9 mouse cellular contexts compared by ENCODE assay signal in genomic region chr15:99909339-99909996, GRCm38 (mm10). TPM values are rescaled to one million over a fixed set of nuclear protein-coding genes. Genes with fewer than 3 reads are reported as not detected.
A peak's percentile ranks its signal among the peaks of the same experiment; 100 is the strongest.
DNase-seq lines count a peak whose midpoint lies in the region; ATAC-seq and TF ChIP-seq lines count a peak whose summit lies in the region.
"Not testable (repeated sequence)": the region's sequence is repeated elsewhere in the genome, so short reads cannot be mapped to it uniquely, and the experiment has no call there.
"Had no signal": no experiment of that assay in that cellular context is flagged by ENCODE, and none has a peak within 500 bp of the region (broad histone marks: within the 10 kb centered on the region; RNA-seq: fewer than 3 reads in every experiment).

No protein-coding gene starts in this region.

- H3K79me2 ChIP-seq in liver, adult 2 months (ENCODE audit: control insufficient read depth, insufficient read depth, low read length): not testable (repeated sequence)

- peak; percentile 61 for TF ChIP-seq CTCF in forebrain, postnatal 0 days (IDR thresholded peaks at IDR 0.05; ENCODE audit: low read depth)
- 0 out of 2 replicates have a peak, but pooled peaks have one; percentile 6 for TF ChIP-seq CTCF in liver, adult 2 months (IDR thresholded peaks at IDR 0.05; ENCODE audit: low read depth, low read length)

- H3K9me3 ChIP-seq in forebrain, postnatal 0 days (ENCODE audit: low read length); intestine, embryonic 14.5 days (ENCODE audit: control insufficient read depth, low read length); midbrain, embryonic 14.5 days (ENCODE audit: control insufficient read depth, low read length); stomach, embryonic 14.5 days (ENCODE audit: control insufficient read depth, low read depth, low read length): not testable (repeated sequence)

- not testable (repeated sequence) for ATAC-seq in forebrain, postnatal 0 days; midbrain, embryonic 14.5 days (ENCODE audit: low FRiP score, low TSS enrichment)
- ATAC-seq in intestine, embryonic 14.5 days (replicated peaks; ENCODE audit: low FRiP score, low TSS enrichment, low read depth): peak; percentile 67; the same call in 1 of the 2 replicates
- ATAC-seq in stomach, embryonic 14.5 days (ENCODE audit: insufficient number of reproducible peaks, insufficient read depth, low FRiP score, low read depth): 0 out of 2 replicates have a peak, but pooled peaks have one; percentile 37

- peak; percentile 44 for DNase-seq in CD4-positive, CD25-positive, alpha-beta regulatory T cell, adult 2 months (ENCODE audit: low read depth, low spot score)
- DNase-seq in adrenal gland, postnatal 10 days: peak; percentile 42
- peak; percentile 56 to 75 for DNase-seq in cerebellum, postnatal 14 days
- DNase-seq in forebrain, postnatal 0 days: peak; percentile 28
- DNase-seq in intestine, embryonic 14.5 days (ENCODE audit: low spot score); liver, adult 2 months (ENCODE audit: extremely low read depth, low read depth, low spot score): not testable (repeated sequence)
- peak; percentile 70 for DNase-seq in midbrain, embryonic 14.5 days

- TF ChIP-seq POLR2A in liver, adult 2 months (IDR thresholded peaks at IDR 0.05; ENCODE audit: extremely low read depth, insufficient read depth, low read length): not testable (repeated sequence)

- not testable (repeated sequence) for H3K27ac ChIP-seq in forebrain, postnatal 0 days (ENCODE audit: low read depth, low read length); intestine, embryonic 14.5 days (ENCODE audit: low read depth); liver, adult 2 months (replicated peaks; ENCODE audit: insufficient read depth, low read depth, low read length); midbrain, embryonic 14.5 days (replicated peaks; ENCODE audit: low read depth, low read length); stomach, embryonic 14.5 days (ENCODE audit: low read length)

- not testable (repeated sequence) for H3K4me2 ChIP-seq in forebrain, postnatal 0 days (ENCODE audit: low read depth); intestine, embryonic 14.5 days (ENCODE audit: low read length); midbrain, embryonic 14.5 days (ENCODE audit: low read length); stomach, embryonic 14.5 days (replicated peaks; ENCODE audit: low read depth, low read length)

- not testable (repeated sequence) for H3K9ac ChIP-seq in forebrain, postnatal 0 days; intestine, embryonic 14.5 days (ENCODE audit: low read length); liver, adult 2 months (ENCODE audit: low read depth, low read length); midbrain, embryonic 14.5 days (replicated peaks; ENCODE audit: low read length); stomach, embryonic 14.5 days (replicated peaks; ENCODE audit: low read depth, low read length)

- not testable (repeated sequence) for H3K36me3 ChIP-seq in forebrain, postnatal 0 days (ENCODE audit: insufficient read depth); intestine, embryonic 14.5 days (ENCODE audit: control insufficient read depth, insufficient read depth, low read length); liver, adult 2 months (ENCODE audit: control insufficient read depth, insufficient read depth, low read length); midbrain, embryonic 14.5 days (ENCODE audit: control insufficient read depth, insufficient read depth, low read length); stomach, embryonic 14.5 days (ENCODE audit: control insufficient read depth, insufficient read depth, low read length)

- not testable (repeated sequence) for H3K27me3 ChIP-seq in forebrain, postnatal 0 days (ENCODE audit: insufficient read depth, low read length); intestine, embryonic 14.5 days (replicated peaks; ENCODE audit: control insufficient read depth, insufficient read depth, low read length); liver, adult 2 months (ENCODE audit: control insufficient read depth, insufficient read depth, low read length); midbrain, embryonic 14.5 days (ENCODE audit: control insufficient read depth, insufficient read depth, low read length); stomach, embryonic 14.5 days (ENCODE audit: control insufficient read depth, insufficient read depth, low read length)

- not testable (repeated sequence) for H3K4me3 ChIP-seq in forebrain, postnatal 0 days (ENCODE audit: low read depth, low read length); intestine, embryonic 14.5 days (ENCODE audit: low read depth, low read length); liver, adult 2 months (ENCODE audit: insufficient read depth, low read depth, low read length); midbrain, embryonic 14.5 days (replicated peaks; ENCODE audit: low read depth, low read length); stomach, embryonic 14.5 days (ENCODE audit: low read depth, low read length)

- 42% methylated on average over 14 of the region's 14 CpGs for WGBS in forebrain, postnatal 0 days
- 40% methylated on average over 14 of the region's 14 CpGs for WGBS in intestine, embryonic 14.5 days
- WGBS in liver, adult 2 months: 52% methylated on average over 14 of the region's 14 CpGs
- WGBS in midbrain, embryonic 14.5 days: 44% methylated on average over 14 of the region's 14 CpGs
- 43% methylated on average over 14 of the region's 14 CpGs for WGBS in stomach, embryonic 14.5 days

- not testable (repeated sequence) for H3K4me1 ChIP-seq in forebrain, postnatal 0 days (ENCODE audit: insufficient read depth); intestine, embryonic 14.5 days (replicated peaks; ENCODE audit: control insufficient read depth, insufficient read depth, low read length); midbrain, embryonic 14.5 days (ENCODE audit: control insufficient read depth, insufficient read depth, low read length); stomach, embryonic 14.5 days (ENCODE audit: control insufficient read depth, insufficient read depth, low read length)
- H3K4me1 ChIP-seq in liver, adult 2 months (ENCODE audit: control insufficient read depth, insufficient read depth, low read length): peaks cover 16% of the 10 kb centered on the region

RNA-seq across cellular contexts. Expression of gene Lima1, which starts 34.2 kb away (rescaled TPM):
- total RNA-seq in adrenal gland, postnatal 10 days (2021): 10 to 100 TPM; 37.7 to 39.7 TPM
- total RNA-seq in forebrain, postnatal 0 days (2014; rRNA removed): 9.7 and 12.5 TPM in 2 replicates
- 8.5 and 11.8 TPM in 2 replicates for polyA plus RNA-seq in forebrain, postnatal 0 days (2015; fragmentation: Nextera tagmentation; extraction: Ambion mirVana)
- polyA plus RNA-seq in intestine, embryonic 14.5 days (2014; fragmentation: Nextera tagmentation; extraction: Ambion mirVana): 80.3 and 87.9 TPM in 2 replicates
- total RNA-seq in liver, adult 2 months (2014; rRNA removed): 28.9 and 32.7 TPM in 2 replicates
- 11.2 and 16.0 TPM in 2 replicates for polyA plus RNA-seq in liver, adult 2 months (2012; rRNA removed)
- 8.5 and 15.3 TPM in 2 replicates for polyA plus RNA-seq in midbrain, embryonic 14.5 days (2014; fragmentation: Nextera tagmentation; extraction: Ambion mirVana)
- 69.4 and 78.0 TPM in 2 replicates for polyA plus RNA-seq in stomach, embryonic 14.5 days (2014; fragmentation: Nextera tagmentation; extraction: Ambion mirVana)

RNA-seq across cellular contexts. Expression of gene Fam186a, which starts 57.4 kb away (rescaled TPM):
- total RNA-seq in adrenal gland, postnatal 10 days (2021): under 1 TPM; 0.06 to 0.09 TPM
- total RNA-seq in forebrain, postnatal 0 days (2014; rRNA removed): under 0.01 TPM in 1 of 2 replicates, not detected in the other
- not detected in 2 replicates for polyA plus RNA-seq in forebrain, postnatal 0 days (2015; fragmentation: Nextera tagmentation; extraction: Ambion mirVana)
- polyA plus RNA-seq in intestine, embryonic 14.5 days (2014; fragmentation: Nextera tagmentation; extraction: Ambion mirVana): 0.01 TPM in 1 of 2 replicates, not detected in the other
- not detected in 2 replicates for total RNA-seq in liver, adult 2 months (2014; rRNA removed)
- polyA plus RNA-seq in liver, adult 2 months (2012; rRNA removed): not detected in 2 replicates
- not detected in 2 replicates for polyA plus RNA-seq in midbrain, embryonic 14.5 days (2014; fragmentation: Nextera tagmentation; extraction: Ambion mirVana)
- polyA plus RNA-seq in stomach, embryonic 14.5 days (2014; fragmentation: Nextera tagmentation; extraction: Ambion mirVana): not detected in 2 replicates
- polyA plus RNA-seq: heart, embryonic 15.5 days had no signal
